Mouse (Mus musculus) neural tube, embryonic 12.5 days (tissue): ENCODE measurements at regions not wholly inside any gene's neighbourhood (a gene's known extent, or its start where the extent isn't known, plus 50 kb on each side); places are given as distances from the start of the nearest gene placed in this dataset.
"Not testable (repeated sequence)": the region's sequence is repeated elsewhere in the genome, so short reads cannot be mapped to it uniquely, and the experiment has no call there.

Experiments
- ATAC-seq: fragments of 200-750 bp; cut with Nextera tagmentation; 2 replicates; pipeline ENCODE4 v1.8.0; 2017; ENCODE audit warnings: low read depth, mild to moderate bottlenecking, moderate TSS enrichment, moderate library complexity; ENCODE audit not compliant: low FRiP score
- H3K27ac ChIP-seq: fragments of 300-500 bp; sonication (generic); 2 replicates; pipeline ENCODE4 v1.5.1; 2016
- H3K27me3 ChIP-seq: fragments of 300-500 bp; sonication (generic); replicated peaks from 2 replicates; pipeline ENCODE4 v1.6.1; 2016; ENCODE audit warnings: mild to moderate bottlenecking
- H3K36me3 ChIP-seq: fragments of 300-500 bp; sonication (generic); 2 replicates; pipeline ENCODE4 v1.6.1; 2016; ENCODE audit warnings: mild to moderate bottlenecking
- H3K4me1 ChIP-seq: fragments of 300-500 bp; sonication (generic); 2 replicates; pipeline ENCODE4 v1.6.1; 2016
- H3K4me2 ChIP-seq: fragments of 300-500 bp; sonication (generic); replicated peaks from 2 replicates; pipeline ENCODE4 v1.6.1; 2016; ENCODE audit warnings: mild to moderate bottlenecking
- H3K4me3 ChIP-seq: fragments of 300-500 bp; sonication (generic); 2 replicates; pipeline ENCODE4 v1.5.1; 2016
- H3K9ac ChIP-seq: fragments of 300-500 bp; sonication (generic); 2 replicates; pipeline ENCODE4 v1.6.1; 2016; ENCODE audit warnings: mild to moderate bottlenecking
- H3K9me3 ChIP-seq: fragments of 300-500 bp; sonication (generic); 2 replicates; pipeline ENCODE4 v1.6.1; 2016; ENCODE audit warnings: mild to moderate bottlenecking
- WGBS: fragments of 180-500 bp; shearing (Covaris S2); methylation state at CpG from one replicate; pipeline ENCODE4 v1.1.7; 2016; 5-methylcytosine and 5-hydroxymethylcytosine counted together

- Histone ChIP-seq H3K9me3 (no peaks in the 10 kb centered on the region), H3K4me3 (no peak overlapping the region), H3K4me1 (no peaks in the 10 kb centered on the region), H3K36me3 (no peaks in the 10 kb centered on the region), H3K4me2 (no peak overlapping the region), H3K27me3 (no peaks in the 10 kb centered on the region), H3K9ac (no peak overlapping the region), H3K27ac (no peak overlapping the region)
- WGBS: 79% methylated on average over 4 of the region's 4 CpGs
- ATAC-seq: no peak
These were observed 329.8 kb upstream of the Cenpq start for GRCm38 (mm10) chr17:41264512-41265222.

- H3K27me3 ChIP-seq: no peaks in the 10 kb centered on the region
- WGBS: 91% methylated on average over 1 of the region's 1 CpGs
- no peak for ATAC-seq
- H3K9me3 ChIP-seq: no peaks in the 10 kb centered on the region
- H3K27ac ChIP-seq: no peak overlapping the region
- H3K9ac ChIP-seq: no peak overlapping the region
- H3K4me3 ChIP-seq: no peak overlapping the region
- no peaks in the 10 kb centered on the region for H3K36me3 ChIP-seq
- H3K4me1 ChIP-seq: no peaks in the 10 kb centered on the region
- no peak overlapping the region for H3K4me2 ChIP-seq
These were observed 326.6 kb upstream of the Cenpq start for GRCm38 (mm10) chr17:41261495-41261894.

DNA sequence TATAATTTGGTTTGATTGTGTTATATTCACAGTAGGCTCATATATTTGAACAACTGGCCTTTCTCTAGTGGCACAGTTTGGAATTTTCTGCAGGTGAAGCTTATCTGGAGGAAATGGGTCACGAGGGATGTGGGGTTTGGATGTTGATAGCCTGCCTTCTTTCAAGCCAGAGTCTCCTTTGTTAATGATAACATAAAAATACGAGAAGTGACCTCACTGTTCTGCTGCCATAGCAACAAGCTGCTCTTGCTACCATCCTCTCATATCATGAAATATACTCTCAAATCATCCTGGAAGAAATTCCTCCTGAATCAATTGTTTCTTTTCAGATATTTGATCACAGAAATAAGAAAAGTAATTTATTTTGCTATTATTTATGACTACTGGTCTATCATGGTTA is 313.6 kb upstream of the Cenpq start:
- Histone ChIP-seq H3K4me2 (no peak overlapping the region), H3K27ac (no peak overlapping the region), H3K9me3 (no peaks in the 10 kb centered on the region), H3K27me3 (no peaks in the 10 kb centered on the region), H3K4me1 (no peaks in the 10 kb centered on the region), H3K36me3 (no peaks in the 10 kb centered on the region), H3K4me3 (no peak overlapping the region), H3K9ac (no peak overlapping the region)
- no peak for ATAC-seq
- WGBS: 71% methylated on average over 2 of the region's 2 CpGs

DNA sequence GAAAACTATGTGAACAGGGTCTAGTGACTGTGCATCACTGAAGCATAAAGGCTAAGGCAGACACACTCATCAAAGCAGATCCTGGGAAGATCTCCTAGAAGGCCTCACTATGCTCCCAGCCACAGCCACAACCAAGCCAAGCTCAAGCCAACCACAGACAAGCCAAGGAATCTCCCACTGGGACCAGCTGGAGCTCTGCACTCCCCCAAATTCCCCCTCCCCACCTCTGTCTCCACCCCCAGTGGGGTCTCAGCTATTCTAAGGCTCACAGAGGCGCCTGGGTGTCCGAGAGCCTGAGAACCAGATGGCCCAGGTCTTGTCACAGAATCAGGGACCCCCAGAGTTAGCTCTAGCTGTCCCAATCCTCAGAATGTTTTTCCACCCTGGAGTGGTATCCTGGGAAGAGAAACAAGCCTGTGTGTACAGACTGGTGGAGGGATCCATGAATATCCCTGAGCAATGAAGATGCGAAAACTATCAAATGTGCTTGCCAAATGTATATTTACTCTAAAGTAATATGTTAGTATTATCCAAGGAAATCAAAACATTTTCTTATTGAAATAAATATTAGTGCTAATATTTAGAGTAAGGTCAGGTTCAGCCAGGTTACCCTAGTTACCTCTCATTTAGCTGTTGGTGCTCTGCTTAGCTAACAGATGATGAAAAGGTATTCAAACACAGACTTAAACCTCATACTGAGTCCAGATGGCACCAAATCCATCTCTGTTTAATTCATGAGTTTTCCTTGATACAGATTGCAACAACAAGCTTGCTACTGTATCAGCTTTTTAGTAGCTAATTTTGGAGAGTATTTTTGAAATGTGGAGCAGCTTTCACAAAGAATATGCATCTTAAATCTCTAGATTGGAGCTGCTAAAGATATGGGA is 292.5 kb upstream of the Cenpq start:
- H3K4me2 ChIP-seq: no peak overlapping the region
- no peak overlapping the region for H3K27ac ChIP-seq
- no peaks in the 10 kb centered on the region for H3K9me3 ChIP-seq
- no peaks in the 10 kb centered on the region for H3K4me1 ChIP-seq
- no peak overlapping the region for H3K4me3 ChIP-seq
- ATAC-seq: no peak
- H3K9ac ChIP-seq: no peak overlapping the region
- H3K36me3 ChIP-seq: no peaks in the 10 kb centered on the region
- 66% methylated on average over 3 of the region's 3 CpGs for WGBS
- no peaks in the 10 kb centered on the region for H3K27me3 ChIP-seq

- no peak overlapping the region for H3K27ac ChIP-seq
- WGBS: 91% methylated on average over 1 of the region's 1 CpGs
These were observed 282.0 kb upstream of the Cenpq start for GRCm38 (mm10) chr17:41216816-41217215.

GRCm38 (mm10) chr17:41199417-41199816 is 264.6 kb upstream of the Cenpq start:
- not testable (repeated sequence) for H3K4me3 ChIP-seq, H3K27ac ChIP-seq, H3K4me1 ChIP-seq, H3K4me2 ChIP-seq, H3K36me3 ChIP-seq, H3K9ac ChIP-seq, H3K27me3 ChIP-seq, H3K9me3 ChIP-seq, ATAC-seq
- 56% methylated on average over 4 of the region's 4 CpGs for WGBS

More at GRCm38 (mm10) chr17:41216816-41217215, 282.0 kb upstream of the Cenpq start:
- no peak overlapping the region for H3K9ac ChIP-seq
- ATAC-seq: no peak
- no peak overlapping the region for H3K4me3 ChIP-seq
- no peaks in the 10 kb centered on the region for H3K9me3 ChIP-seq
- H3K27me3 ChIP-seq: no peaks in the 10 kb centered on the region
- H3K36me3 ChIP-seq: no peaks in the 10 kb centered on the region
- no peaks in the 10 kb centered on the region for H3K4me1 ChIP-seq
- H3K4me2 ChIP-seq: no peak overlapping the region

GRCm38 (mm10) chr17:41190371-41190770 is 255.5 kb upstream of the Cenpq start:
- 85% methylated on average over 3 of the region's 3 CpGs for WGBS
- H3K36me3 ChIP-seq, H3K27ac ChIP-seq, H3K9ac ChIP-seq, ATAC-seq, H3K27me3 ChIP-seq, H3K4me3 ChIP-seq, H3K4me1 ChIP-seq, H3K4me2 ChIP-seq, H3K9me3 ChIP-seq: not testable (repeated sequence)

- not testable (repeated sequence) for ATAC-seq, H3K4me1 ChIP-seq, H3K27ac ChIP-seq, H3K4me2 ChIP-seq, H3K9ac ChIP-seq, H3K4me3 ChIP-seq, H3K36me3 ChIP-seq, H3K27me3 ChIP-seq, H3K9me3 ChIP-seq
- WGBS: 96% methylated on average over 7 of the region's 7 CpGs
These were observed 251.8 kb upstream of the Cenpq start for GRCm38 (mm10) chr17:41186691-41187090.

GRCm38 (mm10) chr17:41184751-41185150 is 249.9 kb upstream of the Cenpq start:
- H3K9me3 ChIP-seq: no peaks in the 10 kb centered on the region
- 79% methylated on average over 2 of the region's 2 CpGs for WGBS
- no peak for ATAC-seq
- no peaks in the 10 kb centered on the region for H3K4me1 ChIP-seq
- no peaks in the 10 kb centered on the region for H3K27me3 ChIP-seq
- H3K36me3 ChIP-seq: no peaks in the 10 kb centered on the region
- H3K4me2 ChIP-seq: no peak overlapping the region
- no peak overlapping the region for H3K27ac ChIP-seq
- H3K4me3 ChIP-seq: no peak overlapping the region
- no peak overlapping the region for H3K9ac ChIP-seq

GRCm38 (mm10) chr17:41153736-41154453 is 219.0 kb upstream of the Cenpq start:
- no peak overlapping the region for H3K4me2 ChIP-seq
- H3K9me3 ChIP-seq: no peaks in the 10 kb centered on the region
- no peak overlapping the region for H3K27ac ChIP-seq
- no peak for ATAC-seq
- no peak overlapping the region for H3K4me3 ChIP-seq
- no peaks in the 10 kb centered on the region for H3K36me3 ChIP-seq
- H3K4me1 ChIP-seq: no peaks in the 10 kb centered on the region
- 73% methylated on average over 3 of the region's 3 CpGs for WGBS
- no peak overlapping the region for H3K9ac ChIP-seq
- no peaks in the 10 kb centered on the region for H3K27me3 ChIP-seq

DNA sequence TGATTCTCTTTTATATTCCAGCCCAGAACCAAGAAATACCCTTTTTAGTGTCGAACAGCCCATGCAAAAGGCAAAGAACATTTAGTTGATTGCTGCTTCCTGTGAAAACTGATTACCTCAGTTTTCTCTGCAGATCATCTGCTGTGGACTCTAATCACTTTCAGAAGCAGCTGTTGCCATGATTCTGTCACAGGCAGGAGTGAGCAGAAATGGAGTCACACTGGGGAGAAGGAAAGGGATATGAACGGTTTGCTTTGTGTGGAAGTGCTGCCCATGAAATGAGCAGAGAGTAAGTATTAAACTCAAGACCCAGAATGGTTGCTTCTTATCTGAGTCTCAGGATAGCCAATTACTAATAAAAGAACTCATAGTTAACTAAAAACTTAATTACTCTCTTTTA is 217.6 kb upstream of the Cenpq start:
- H3K4me1 ChIP-seq: no peaks in the 10 kb centered on the region
- no peak overlapping the region for H3K4me2 ChIP-seq
- H3K27me3 ChIP-seq: no peaks in the 10 kb centered on the region
- no peaks in the 10 kb centered on the region for H3K36me3 ChIP-seq
- 67% methylated on average over 2 of the region's 2 CpGs for WGBS
- no peak for ATAC-seq
- H3K9me3 ChIP-seq: no peaks in the 10 kb centered on the region
- H3K4me3 ChIP-seq: no peak overlapping the region
- no peak overlapping the region for H3K27ac ChIP-seq
- no peak overlapping the region for H3K9ac ChIP-seq

GRCm38 (mm10) chr17:41144523-41144922 is 209.7 kb upstream of the Cenpq start:
- Histone ChIP-seq H3K27me3 (no peaks in the 10 kb centered on the region), H3K9ac (no peak overlapping the region), H3K4me2 (no peak overlapping the region), H3K27ac (no peak overlapping the region), H3K36me3 (no peaks in the 10 kb centered on the region), H3K9me3 (no peaks in the 10 kb centered on the region), H3K4me1 (no peaks in the 10 kb centered on the region), H3K4me3 (no peak overlapping the region)
- 81% methylated on average over 4 of the region's 4 CpGs for WGBS
- ATAC-seq: no peak
